9 mouse cellular contexts compared by ENCODE assay signal in genomic region chr2:137109321-137110213, GRCm38 (mm10). TPM values are rescaled to one million over a fixed set of nuclear protein-coding genes. Genes with fewer than 3 reads are reported as not detected.
DNase-seq lines count a peak whose midpoint lies in the region; ATAC-seq and TF ChIP-seq lines count a peak whose summit lies in the region.
"Had no signal": no experiment of that assay in that cellular context is flagged by ENCODE, and none has a peak within 500 bp of the region (broad histone marks: within the 10 kb centered on the region; RNA-seq: fewer than 3 reads in every experiment).

No protein-coding gene starts in this region.

- peaks cover 27% of the 10 kb centered on the region for H3K36me3 ChIP-seq in embryonic facial prominence, embryonic 10.5 days (replicated peaks)
- no peaks in the 10 kb centered on the region; the same call in 1 of the 2 replicates for H3K36me3 ChIP-seq in heart, embryonic 16.5 days (ENCODE audit: control insufficient read depth, insufficient read depth)
- peaks cover 10% of the 10 kb centered on the region; the same call in 1 of the 2 replicates for H3K36me3 ChIP-seq in lung, embryonic 15.5 days
- H3K36me3 ChIP-seq in stomach, postnatal 0 days (ENCODE audit: control insufficient read depth, insufficient read depth, low read length) = peaks cover 8% of the 10 kb centered on the region; the same call in 1 of the 2 replicates

- H3K9me3 ChIP-seq in embryonic facial prominence, embryonic 10.5 days = no peaks in the 10 kb centered on the region
- H3K9me3 ChIP-seq in heart, embryonic 16.5 days (replicated peaks; ENCODE audit: control insufficient read depth, low read length) = no peaks in the 10 kb centered on the region
- no peaks in the 10 kb centered on the region for H3K9me3 ChIP-seq in lung, embryonic 15.5 days
- no peaks in the 10 kb centered on the region for H3K9me3 ChIP-seq in stomach, postnatal 0 days (ENCODE audit: control insufficient read depth, low read length)

- peaks cover 80% of the 10 kb centered on the region for H3K4me1 ChIP-seq in embryonic facial prominence, embryonic 10.5 days
- peaks cover 55% of the 10 kb centered on the region for H3K4me1 ChIP-seq in heart, embryonic 16.5 days (ENCODE audit: control insufficient read depth, insufficient read depth, low read length)
- H3K4me1 ChIP-seq in lung, embryonic 15.5 days = peaks cover 45% of the 10 kb centered on the region
- no peaks in the 10 kb centered on the region; the same call in 1 of the 2 replicates for H3K4me1 ChIP-seq in stomach, postnatal 0 days (replicated peaks; ENCODE audit: control insufficient read depth, insufficient read depth)

- TF ChIP-seq EP300 in stomach, postnatal 0 days (optimal IDR thresholded peaks at IDR 0.05) = no peak

- no peak for ATAC-seq in heart, embryonic 16.5 days (replicated peaks; ENCODE audit: extremely low read depth, insufficient read depth, low FRiP score)
- ATAC-seq in lung, embryonic 15.5 days (ENCODE audit: borderline replicate concordance, extremely low read depth, low FRiP score, low TSS enrichment) = no peak
- ATAC-seq in stomach, postnatal 0 days (ENCODE audit: low FRiP score, low TSS enrichment) = no peak

- peak overlapping the region; percentile 73 for H3K27ac ChIP-seq in embryonic facial prominence, embryonic 10.5 days (replicated peaks)
- H3K27ac ChIP-seq in heart, embryonic 16.5 days (ENCODE audit: low read length) = 0 out of 2 replicates have a peak overlapping the region, but pooled peaks have one; percentile 16
- H3K27ac ChIP-seq in lung, embryonic 15.5 days = 0 out of 2 replicates have a peak overlapping the region, but pooled peaks have one; percentile 33
- H3K27ac ChIP-seq in stomach, postnatal 0 days (replicated peaks) = 0 out of 2 replicates have a peak overlapping the region, but pooled peaks have one; percentile 40
- H3K27ac ChIP-seq: macrophage had no signal

- H3K4me2 ChIP-seq in heart, embryonic 16.5 days (ENCODE audit: low read depth, low read length) = peak overlapping the region; percentile 1; the same call in 1 of the 2 replicates
- H3K4me2 ChIP-seq in lung, embryonic 15.5 days = no peak overlapping the region; the same call in 1 of the 2 replicates
- 0 out of 2 replicates have a peak overlapping the region, but pooled peaks have one; percentile 8 for H3K4me2 ChIP-seq in stomach, postnatal 0 days (replicated peaks; ENCODE audit: low read depth)

- TF ChIP-seq CTCF in stomach, postnatal 0 days (IDR thresholded peaks at IDR 0.05; ENCODE audit: low read depth) = no peak

- 38% methylated on average over 15 of the region's 15 CpGs for WGBS in embryonic facial prominence, embryonic 10.5 days
- 55% methylated on average over 15 of the region's 15 CpGs for WGBS in heart, embryonic 16.5 days
- WGBS in lung, embryonic 15.5 days = 64% methylated on average over 15 of the region's 15 CpGs
- WGBS in stomach, postnatal 0 days = 55% methylated on average over 15 of the region's 15 CpGs

- peak overlapping the region; percentile 26; the same call in 1 of the 2 replicates for H3K4me3 ChIP-seq in embryonic facial prominence, embryonic 10.5 days
- no peak overlapping the region for H3K4me3 ChIP-seq in heart, embryonic 16.5 days (ENCODE audit: low read length)
- no peak overlapping the region for H3K4me3 ChIP-seq in lung, embryonic 15.5 days
- no peak overlapping the region for H3K4me3 ChIP-seq in stomach, postnatal 0 days (ENCODE audit: low read depth, low read length)

- H3K27me3 ChIP-seq in embryonic facial prominence, embryonic 10.5 days (replicated peaks; ENCODE audit: low read depth, poor library complexity, severe bottlenecking) = no peaks in the 10 kb centered on the region; the same call in 1 of the 2 replicates
- H3K27me3 ChIP-seq in heart, embryonic 16.5 days (ENCODE audit: control insufficient read depth, insufficient read depth, low read length) = no peaks in the 10 kb centered on the region
- H3K27me3 ChIP-seq in lung, embryonic 15.5 days = no peaks in the 10 kb centered on the region
- H3K27me3 ChIP-seq in stomach, postnatal 0 days (ENCODE audit: control insufficient read depth, insufficient read depth, low read length) = no peaks in the 10 kb centered on the region

- peak; percentile 49 for DNase-seq in gastrocnemius, postnatal 14 days
- no peak for DNase-seq in gastrocnemius, postnatal 10 days
- DNase-seq in embryonic facial prominence, embryonic 10.5 days (ENCODE audit: low spot score) = peak; percentile 30
- no peak for DNase-seq in stomach, postnatal 0 days (ENCODE audit: low spot score)
- DNase-seq in urinary bladder, postnatal 36 days (ENCODE audit: low spot score in 2 of 2) = no peak
- no peak for DNase-seq in T-cell, adult 2 months (ENCODE audit: low spot score)

- intact Hi-C loops in gastrocnemius, postnatal 14 days (cut with DNase I; ENCODE audit: low total_unique reads) = loop anchor here (10.0 kb wide), 2 partner anchors 115 to 835 kb away; no protein-coding TSS in a partner anchor

- H3K9ac ChIP-seq in heart, embryonic 16.5 days (ENCODE audit: low read length) = peak overlapping the region; percentile 35; the same call in 1 of the 2 replicates
- no peak overlapping the region for H3K9ac ChIP-seq in lung, embryonic 15.5 days
- no peak overlapping the region for H3K9ac ChIP-seq in stomach, postnatal 0 days (ENCODE audit: low read length)

RNA-seq across cellular contexts. Expression of gene Jag1, which starts 6.9 kb away (rescaled TPM):
- 10 to 100 TPM in 1 of 2 experiments, 1 to 10 TPM in 1; 9.5 to 11.4 TPM for total RNA-seq in gastrocnemius, postnatal 14 days (2021)
- total RNA-seq in gastrocnemius, postnatal 10 days (2021) = 10 to 100 TPM; 10.6 to 16.7 TPM
- 18.4 and 22.2 TPM in 2 replicates for polyA plus RNA-seq in embryonic facial prominence, embryonic 10.5 days (2016; fragmentation: Nextera tagmentation; extraction: Ambion mirVana)
- 9.9 and 10.6 TPM in 2 replicates for polyA plus RNA-seq in heart, embryonic 16.5 days (2015; fragmentation: Nextera tagmentation; extraction: Ambion mirVana)
- polyA plus RNA-seq in lung, embryonic 15.5 days (2015; fragmentation: Nextera tagmentation; extraction: Ambion mirVana) = 15.0 and 15.2 TPM in 2 replicates
- polyA plus RNA-seq in stomach, postnatal 0 days (2015; fragmentation: Nextera tagmentation; extraction: Ambion mirVana) = 8.2 and 8.8 TPM in 2 replicates

Comparison
In these comparisons a context has a peak if more than half of its experiments do, and no peak if none do; other contexts are left out.
1. DNase-seq: peak in gastrocnemius, postnatal 14 days (single experiment) and embryonic facial prominence, embryonic 10.5 days (single experiment); none in gastrocnemius, postnatal 10 days (single experiment), stomach, postnatal 0 days (single experiment), urinary bladder, postnatal 36 days (0 of 2) and T-cell, adult 2 months (single experiment).
2. H3K27ac ChIP-seq: peak in every context shown above with its lines; median percentile 73 in embryonic facial prominence, embryonic 10.5 days; 40 in stomach, postnatal 0 days; 33 in lung, embryonic 15.5 days; 16 in heart, embryonic 16.5 days.